Mouse (Mus musculus): ENCODE results near the gene Tmem178. TPM values are rescaled to one million over a fixed set of nuclear protein-coding genes. Genes with fewer than 3 reads are reported as not detected.

The Tmem178 gene
- polyA plus RNA-seq (2014; fragmentation: Illumina TruSeq; extraction: RNeasy Lipid Tissue Mini Kit (QIAGEN cat#74804); ENCODE audit: low read depth, low replicate concordance), result 0.24 TPM

GRCm38 (mm10) chr17:80944530-80945198 lies at the start of gene Tmem178:
Gene Tmem178, plus strand, starts transcription at chr17:80944632.

Other genes with a start within 250 kb of the Tmem178 start
- gene Map4k3, start 216.1 kb upstream of the Tmem178 start, polyA plus RNA-seq (2014; fragmentation: Illumina TruSeq; extraction: RNeasy Lipid Tissue Mini Kit (QIAGEN cat#74804); ENCODE audit: low read depth, low replicate concordance), result 28.5 TPM
- gene Thumpd2, start 120.5 kb downstream of the Tmem178 start, polyA plus RNA-seq (2014; fragmentation: Illumina TruSeq; extraction: RNeasy Lipid Tissue Mini Kit (QIAGEN cat#74804); ENCODE audit: low read depth, low replicate concordance), result 2.4 TPM